Comparison of ENCODE assay signal across 9 mouse cellular contexts in genomic region chr17:27555075-27555511, GRCm38 (mm10). TPM values are rescaled to one million over a fixed set of nuclear protein-coding genes. Genes with fewer than 3 reads are reported as not detected.
DNase-seq lines count a peak whose midpoint lies in the region; ATAC-seq and TF ChIP-seq lines count a peak whose summit lies in the region.
"Had no signal": no experiment of that assay in that cellular context is flagged by ENCODE, and none has a peak within 500 bp of the region (broad histone marks: within the 10 kb centered on the region; RNA-seq: fewer than 3 reads in every experiment).

No protein-coding gene starts in this region.

- H3K9me3 ChIP-seq in hindbrain, embryonic 13.5 days: no peaks in the 10 kb centered on the region
- H3K9me3 ChIP-seq in liver, embryonic 15.5 days (replicated peaks): no peaks in the 10 kb centered on the region

- peak; percentile 16 for ATAC-seq in common myeloid progenitor, adult 5-6 weeks (replicated peaks; ENCODE audit: low read depth, poor library complexity, severe bottlenecking)
- no peak for ATAC-seq in hindbrain, embryonic 13.5 days (ENCODE audit: low FRiP score)
- ATAC-seq in liver, embryonic 15.5 days (ENCODE audit: insufficient read depth): peak; percentile 22
- ATAC-seq: Patski had no signal

- DNase-seq in cerebellum, adult 9-10 months: peak; percentile 63
- no peak for DNase-seq in cerebellum, adult 2 months
- DNase-seq in naive thymus-derived CD4-positive, alpha-beta T cell, adult 2 months (ENCODE audit: low read depth): peak; percentile 53
- DNase-seq in thymus, postnatal 14 days: peak; percentile 88
- DNase-seq in c-Kit-positive CD71-positive TER-119-positive erythroid progenitor cells, embryonic 14.5 days (ENCODE audit: low spot score): no peak

- 21% methylated on average over 38 of the region's 39 CpGs for whole genome bisulfite sequencing in cerebellum, adult 2 months
- WGBS in hindbrain, embryonic 13.5 days: under 1% methylated on average over 34 of the region's 39 CpGs
- 0% methylated on average over 38 of the region's 39 CpGs for WGBS in liver, embryonic 15.5 days (ENCODE audit: insufficient replicate concordance)

- no peaks in the 10 kb centered on the region for H3K27me3 ChIP-seq in cerebellum, adult 2 months (ENCODE audit: control insufficient read depth, insufficient read depth, low read length)
- peaks cover 18% of the 10 kb centered on the region for H3K27me3 ChIP-seq in hindbrain, embryonic 13.5 days
- peaks cover 6% of the 10 kb centered on the region; the same call in 1 of the 2 replicates for H3K27me3 ChIP-seq in liver, embryonic 15.5 days
- H3K27me3 ChIP-seq: Patski had no signal

- no peak overlapping the region for H3K27ac ChIP-seq in cerebellum, adult 2 months (ENCODE audit: insufficient read depth, low read length)
- H3K27ac ChIP-seq in hindbrain, embryonic 13.5 days: peak overlapping the region; percentile 94; the same call in 1 of the 2 replicates
- H3K27ac ChIP-seq in liver, embryonic 15.5 days (replicated peaks): peak overlapping the region; percentile 92

- H3K4me2 ChIP-seq in hindbrain, embryonic 13.5 days: peak overlapping the region; percentile 85
- H3K4me2 ChIP-seq in liver, embryonic 15.5 days: peak overlapping the region; percentile 97

- no peak for TF ChIP-seq CTCF in cerebellum, adult 2 months (IDR thresholded peaks at IDR 0.05; ENCODE audit: borderline replicate concordance, insufficient read depth, low read depth, low read length)

- H3K9ac ChIP-seq in hindbrain, embryonic 13.5 days: peak overlapping the region; percentile 90
- peak overlapping the region; percentile 86 for H3K9ac ChIP-seq in liver, embryonic 15.5 days

- H3K4me3 ChIP-seq in cerebellum, adult 2 months (replicated peaks; ENCODE audit: insufficient read depth, low read depth, low read length): no peak overlapping the region
- H3K4me3 ChIP-seq in hindbrain, embryonic 13.5 days: peak overlapping the region; percentile 69
- peak overlapping the region; percentile 81 for H3K4me3 ChIP-seq in liver, embryonic 15.5 days (replicated peaks)

- H3K36me3 ChIP-seq in hindbrain, embryonic 13.5 days: no peaks in the 10 kb centered on the region
- H3K36me3 ChIP-seq in liver, embryonic 15.5 days (replicated peaks): peaks cover 5% of the 10 kb centered on the region

- no peak for TF ChIP-seq POLR2A in cerebellum, adult 2 months (IDR thresholded peaks at IDR 0.05; ENCODE audit: borderline replicate concordance, insufficient read depth, low read length)

- peaks cover 18% of the 10 kb centered on the region for H3K4me1 ChIP-seq in cerebellum, adult 2 months (ENCODE audit: control insufficient read depth, insufficient read depth, low read length)
- peaks cover 42% of the 10 kb centered on the region for H3K4me1 ChIP-seq in hindbrain, embryonic 13.5 days (replicated peaks)
- peaks cover 89% of the 10 kb centered on the region for H3K4me1 ChIP-seq in liver, embryonic 15.5 days (replicated peaks)

RNA-seq across cellular contexts. Expression of gene Hmga1, which starts 1.2 kb away (rescaled TPM):
- 124 and 133 TPM in 2 replicates for polyA plus RNA-seq in cerebellum, adult 2 months (2012; rRNA removed)
- total RNA-seq in common myeloid progenitor, adult 5-6 weeks (2017): 141 and 203 TPM in 2 replicates
- 113 and 126 TPM in 2 replicates for polyA plus RNA-seq in hindbrain, embryonic 13.5 days (2015; fragmentation: Nextera tagmentation; extraction: Ambion mirVana)
- polyA plus RNA-seq in liver, embryonic 15.5 days (2015; fragmentation: Nextera tagmentation; extraction: Ambion mirVana): 131 and 132 TPM in 2 replicates

RNA-seq across cellular contexts. Expression of gene AI413582, which starts 10.5 kb away (rescaled TPM):
- polyA plus RNA-seq in cerebellum, adult 2 months (2012; rRNA removed): 98.9 and 104 TPM in 2 replicates
- total RNA-seq in common myeloid progenitor, adult 5-6 weeks (2017): 19.0 and 22.6 TPM in 2 replicates
- polyA plus RNA-seq in hindbrain, embryonic 13.5 days (2015; fragmentation: Nextera tagmentation; extraction: Ambion mirVana): 43.5 and 44.8 TPM in 2 replicates
- polyA plus RNA-seq in liver, embryonic 15.5 days (2015; fragmentation: Nextera tagmentation; extraction: Ambion mirVana): 12.3 and 13.9 TPM in 2 replicates

RNA-seq across cellular contexts. Expression of gene Grm4, which starts 33.9 kb away (rescaled TPM):
- polyA plus RNA-seq in cerebellum, adult 2 months (2012; rRNA removed): 310 and 403 TPM in 2 replicates
- total RNA-seq in common myeloid progenitor, adult 5-6 weeks (2017): 0.05 TPM in 1 of 2 replicates, not detected in the other
- polyA plus RNA-seq in hindbrain, embryonic 13.5 days (2015; fragmentation: Nextera tagmentation; extraction: Ambion mirVana): 4.8 and 5.2 TPM in 2 replicates
- polyA plus RNA-seq in liver, embryonic 15.5 days (2015; fragmentation: Nextera tagmentation; extraction: Ambion mirVana): 0.02 TPM in 1 of 2 replicates, not detected in the other

Comparison
In these comparisons a context has a peak if more than half of its experiments do, and no peak if none do; other contexts are left out.
1. DNase-seq: peak in cerebellum, adult 9-10 months (single experiment), naive thymus-derived CD4-positive, alpha-beta T cell, adult 2 months (single experiment) and thymus, postnatal 14 days (single experiment); none in cerebellum, adult 2 months (0 of 2) and c-Kit-positive CD71-positive TER-119-positive erythroid progenitor cells, embryonic 14.5 days (single experiment).
2. RNA of gene Grm4, which starts 33.9 kb away (polyA plus RNA-seq): 310 to 403 TPM in cerebellum, adult 2 months; 4.8 to 5.2 TPM in hindbrain, embryonic 13.5 days and 0.02 TPM in liver, embryonic 15.5 days; every median in the first group is over 10 times any median in the second.